Mouse (Mus musculus): ENCODE results near the gene Babam1. TPM values are rescaled to one million over a fixed set of nuclear protein-coding genes. Genes with fewer than 3 reads are reported as not detected.

Gene Babam1
- polyA plus RNA-seq, 1 experiment, result 108 TPM

DNA sequence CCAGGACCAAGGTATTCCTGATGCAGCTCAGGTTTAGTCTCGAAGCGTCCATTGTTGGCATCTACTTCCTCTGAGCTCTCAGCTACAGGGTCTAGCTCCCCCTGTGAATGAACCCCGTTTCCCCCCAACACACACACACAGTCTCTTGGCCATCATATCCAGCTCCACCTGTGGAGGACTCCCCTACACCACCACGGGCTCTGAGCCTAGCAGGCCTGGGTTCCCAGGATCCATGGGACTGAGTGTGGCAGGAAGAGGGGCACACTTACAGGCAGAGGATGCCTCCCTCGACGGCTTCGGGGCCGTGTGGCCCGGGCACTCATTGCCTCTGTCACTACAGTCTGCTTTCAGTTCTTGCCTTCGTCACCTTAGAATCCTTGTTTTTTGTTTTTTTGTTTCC, 1.6 kb upstream of the Babam1 start:
- H3K4me3 ChIP-seq, result no peak overlapping the region
- no peaks in the 10 kb centered on the region for H3K27me3 ChIP-seq (ENCODE audit: control insufficient read depth, insufficient read depth, insufficient read length)
- no peaks in the 10 kb centered on the region for H3K36me3 ChIP-seq (ENCODE audit: control insufficient read depth, insufficient read depth)
- no peak overlapping the region for H3K4me2 ChIP-seq (ENCODE audit: low read depth)
- peaks cover 16% of the 10 kb centered on the region for H3K79me2 ChIP-seq (ENCODE audit: control insufficient read depth, insufficient read depth)
- TF ChIP-seq SRF (IDR thresholded peaks at IDR 0.05; ENCODE audit: control insufficient read depth, insufficient read length, low read depth) (no peak), TCF12 (IDR thresholded peaks at IDR 0.05; ENCODE audit: insufficient read depth, poor library complexity, severe bottlenecking) (no peak), POLR2AphosphoS2 (IDR thresholded peaks at IDR 0.05; ENCODE audit: insufficient read length, low read depth) (no peak), REST (IDR thresholded peaks at IDR 0.05; ENCODE audit: insufficient read depth, insufficient read length) (no peak), TCF3 (IDR thresholded peaks at IDR 0.05; ENCODE audit: insufficient read length, low read depth) (no peak), MYOD1 (IDR thresholded peaks at IDR 0.05; ENCODE audit: control insufficient read depth in 1 of 3, insufficient read length in 2 of 3, low read depth in 2 of 3) (no peak), USF1 (IDR thresholded peaks at IDR 0.05; ENCODE audit: low read depth) (no peak), CEBPB (IDR thresholded peaks at IDR 0.05; ENCODE audit: insufficient read depth, poor library complexity, severe bottlenecking) (no peak), E2F4 (IDR thresholded peaks at IDR 0.05; ENCODE audit: insufficient read depth) (no peak), MAX (IDR thresholded peaks at IDR 0.05; ENCODE audit: low read depth) (no peak)
- no peak overlapping the region for H3ac ChIP-seq (ENCODE audit: control insufficient read depth, insufficient read length)

DNA sequence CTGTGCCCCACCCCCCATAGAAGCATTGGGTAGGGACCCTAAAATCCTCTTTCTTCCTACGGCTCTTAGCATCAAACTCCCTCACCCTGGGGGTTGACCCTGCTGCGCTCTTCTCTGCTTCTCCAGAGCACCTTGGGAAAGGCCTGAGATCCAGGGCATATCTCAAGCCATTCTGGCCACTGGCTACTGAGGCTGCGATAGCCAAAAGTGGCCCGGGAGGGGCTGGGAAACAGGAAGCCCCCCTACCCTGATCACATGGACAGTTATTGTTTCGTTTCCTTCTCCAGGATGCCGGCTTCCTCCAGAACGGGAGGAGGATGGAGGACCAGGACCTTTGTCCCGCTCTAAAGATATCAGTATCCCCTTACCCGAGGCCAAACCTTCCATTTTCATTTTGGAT, 1.0 kb upstream of the Babam1 start, which contains the start of gene Ushbp1:
TSS of gene Ushbp1 (minus strand) at position 174 of the 400 bp plus-strand sequence.
- H3K4me3 ChIP-seq, result peak within 1 kb of the TSS; percentile 81
- H3K4me2 ChIP-seq (ENCODE audit: low read depth), result peak within 1 kb of the TSS; percentile 83
- H3K79me2 ChIP-seq (ENCODE audit: control insufficient read depth, insufficient read depth), result peaks cover 16% of the 10 kb centered on the region
- no peaks in the 10 kb centered on the region for H3K36me3 ChIP-seq (ENCODE audit: control insufficient read depth, insufficient read depth)
- H3K27me3 ChIP-seq (ENCODE audit: control insufficient read depth, insufficient read depth, insufficient read length), result no peaks in the 10 kb centered on the region
- peak within 1 kb of the TSS; percentile 73 for H3ac ChIP-seq (ENCODE audit: control insufficient read depth, insufficient read length)
- TF ChIP-seq CEBPB (IDR thresholded peaks at IDR 0.05; ENCODE audit: insufficient read depth, poor library complexity, severe bottlenecking), result no peak
- TF ChIP-seq SRF (IDR thresholded peaks at IDR 0.05; ENCODE audit: control insufficient read depth, insufficient read length, low read depth), result no peak
- no peak for TF ChIP-seq MYOG (IDR thresholded peaks at IDR 0.05; ENCODE audit: control insufficient read depth in 1 of 3, insufficient read depth in 1 of 3, insufficient read length in 2 of 3, low read depth in 2 of 3)
- TF ChIP-seq TCF12 (IDR thresholded peaks at IDR 0.05; ENCODE audit: insufficient read depth, poor library complexity, severe bottlenecking), result no peak
- TF ChIP-seq E2F4 (IDR thresholded peaks at IDR 0.05; ENCODE audit: insufficient read depth), result no peak
- TF ChIP-seq MYOD1 (IDR thresholded peaks at IDR 0.05; ENCODE audit: control insufficient read depth in 1 of 3, insufficient read length in 2 of 3, low read depth in 2 of 3), result no peak
- TF ChIP-seq REST (IDR thresholded peaks at IDR 0.05; ENCODE audit: insufficient read depth, insufficient read length), result no peak
- no peak for TF ChIP-seq POLR2AphosphoS2 (IDR thresholded peaks at IDR 0.05; ENCODE audit: insufficient read length, low read depth)
- no peak for TF ChIP-seq USF1 (IDR thresholded peaks at IDR 0.05; ENCODE audit: low read depth)
- no peak for TF ChIP-seq MAX (IDR thresholded peaks at IDR 0.05; ENCODE audit: low read depth)

DNA sequence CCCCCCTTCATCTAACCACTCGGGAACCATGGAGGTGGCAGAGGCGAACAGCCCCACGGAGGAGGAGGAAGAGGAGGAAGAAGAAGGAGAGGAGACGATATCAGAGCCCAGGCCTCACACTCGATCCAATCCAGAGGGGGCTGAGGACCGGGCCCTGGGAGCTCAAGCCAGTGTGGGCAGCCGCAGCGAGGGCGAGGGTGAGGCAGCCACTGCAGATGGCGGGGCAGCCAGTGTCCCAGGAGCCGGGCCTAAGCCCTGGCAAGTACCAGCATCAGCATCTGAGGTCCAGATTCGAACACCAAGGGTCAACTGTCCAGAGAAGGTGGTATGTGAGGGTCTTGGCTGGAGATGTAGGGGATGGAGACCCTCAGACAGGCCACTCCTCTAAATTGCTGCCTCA, 1.0 kb downstream of the Babam1 start:
- Histone ChIP-seq H3K79me2 (ENCODE audit: control insufficient read depth, insufficient read depth) (peaks cover 16% of the 10 kb centered on the region), H3K27me3 (ENCODE audit: control insufficient read depth, insufficient read depth, insufficient read length) (no peaks in the 10 kb centered on the region), H3K4me2 (ENCODE audit: low read depth) (peak overlapping the region; percentile 98), H3K36me3 (ENCODE audit: control insufficient read depth, insufficient read depth) (no peaks in the 10 kb centered on the region), H3K4me3 (peak overlapping the region; percentile 81), H3ac (ENCODE audit: control insufficient read depth, insufficient read length) (peak overlapping the region; percentile 73)
- no peak for TF ChIP-seq USF1 (IDR thresholded peaks at IDR 0.05; ENCODE audit: low read depth)

DNA sequence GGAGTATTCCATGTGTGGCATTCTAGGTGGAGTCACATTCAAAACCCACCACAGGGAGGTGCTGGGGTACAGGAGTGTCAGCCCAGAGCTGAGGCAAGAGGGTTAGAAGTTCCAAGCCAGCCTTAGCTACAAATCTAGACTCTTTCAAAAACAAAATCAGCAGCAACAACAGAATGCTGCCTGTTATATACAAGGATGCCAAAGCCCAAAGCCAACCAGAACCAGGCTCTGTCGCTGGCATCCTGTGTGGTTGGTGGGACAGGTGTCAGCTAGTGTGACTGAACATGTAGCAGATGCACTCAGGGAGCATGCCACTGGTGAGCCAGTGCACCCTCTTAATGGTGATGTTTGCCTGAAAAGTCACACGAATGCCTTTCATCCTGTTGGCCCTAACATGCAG, 4.2 kb downstream of the Babam1 start:
- no peaks in the 10 kb centered on the region for H3K27me3 ChIP-seq (ENCODE audit: control insufficient read depth, insufficient read depth, insufficient read length)
- H3ac ChIP-seq (ENCODE audit: control insufficient read depth, insufficient read length), result no peak overlapping the region
- H3K79me2 ChIP-seq (ENCODE audit: control insufficient read depth, insufficient read depth), result peaks cover 16% of the 10 kb centered on the region
- no peak overlapping the region for H3K4me3 ChIP-seq
- H3K4me2 ChIP-seq (ENCODE audit: low read depth), result no peak overlapping the region
- no peak for TF ChIP-seq SRF (IDR thresholded peaks at IDR 0.05; ENCODE audit: control insufficient read depth, insufficient read length, low read depth)
- no peaks in the 10 kb centered on the region for H3K36me3 ChIP-seq (ENCODE audit: control insufficient read depth, insufficient read depth)

DNA sequence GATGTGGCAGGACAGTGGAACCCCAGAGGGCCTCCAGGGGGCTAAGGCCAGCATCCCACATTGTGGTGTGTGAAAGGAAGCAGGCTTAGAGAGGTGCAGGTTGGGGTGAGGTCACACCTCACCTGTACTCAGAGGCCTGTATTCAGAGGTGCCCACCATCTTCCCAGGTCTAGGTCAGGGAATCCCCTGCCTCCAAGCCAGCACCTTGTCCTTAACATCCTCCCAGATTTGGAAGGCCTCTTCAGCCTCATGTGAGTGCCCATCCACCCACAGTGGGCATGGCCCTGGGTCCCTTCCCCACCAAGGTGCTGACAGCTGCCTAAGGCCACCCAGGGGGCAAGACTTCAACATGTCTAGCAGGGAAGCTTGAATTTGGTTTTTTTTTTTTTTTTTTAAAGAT, 4.8 kb downstream of the Babam1 start:
- TF ChIP-seq TCF12 (IDR thresholded peaks at IDR 0.05; ENCODE audit: insufficient read depth, poor library complexity, severe bottlenecking), result no peak
- no peak for TF ChIP-seq E2F4 (IDR thresholded peaks at IDR 0.05; ENCODE audit: insufficient read depth)
- no peak for TF ChIP-seq CEBPB (IDR thresholded peaks at IDR 0.05; ENCODE audit: insufficient read depth, poor library complexity, severe bottlenecking)
- no peak for TF ChIP-seq MAX (IDR thresholded peaks at IDR 0.05; ENCODE audit: low read depth)
- TF ChIP-seq POLR2A (IDR thresholded peaks at IDR 0.05; ENCODE audit: insufficient read length, low read depth), result no peak
- TF ChIP-seq POLR2AphosphoS2 (IDR thresholded peaks at IDR 0.05; ENCODE audit: insufficient read length, low read depth), result peak; percentile 57
- TF ChIP-seq USF1 (IDR thresholded peaks at IDR 0.05; ENCODE audit: low read depth), result no peak
- Histone ChIP-seq H3ac (ENCODE audit: control insufficient read depth, insufficient read length) (no peak overlapping the region), H3K79me2 (ENCODE audit: control insufficient read depth, insufficient read depth) (peaks cover 16% of the 10 kb centered on the region), H3K4me3 (no peak overlapping the region), H3K4me2 (ENCODE audit: low read depth) (no peak overlapping the region), H3K36me3 (ENCODE audit: control insufficient read depth, insufficient read depth) (no peaks in the 10 kb centered on the region), H3K27me3 (ENCODE audit: control insufficient read depth, insufficient read depth, insufficient read length) (no peaks in the 10 kb centered on the region)

All from myocyte (in vitro differentiated cells).